Mouse (Mus musculus) megakaryocyte, adult 5-6 weeks (primary cell): ENCODE data around the gene Sez6. TPM values are rescaled to one million over a fixed set of nuclear protein-coding genes. Genes with fewer than 3 reads are reported as not detected.

Source experiments
- ATAC-seq: 2 replicates; pipeline ENCODE4 v1.8.0; 2016; ENCODE audit warnings: mild to moderate bottlenecking, inconsistent platforms; ENCODE audit not compliant: poor library complexity, severe bottlenecking
- total RNA-seq, 2 experiments: library from RNA; stranded (forward) in 1 of 2; stranded (reverse) in 1 of 2; fragments of 153-499, 151-499 nt in 1 of 2; fragments of 221-1000, 200-1000 nt in 1 of 2; gene quantifications; 2 replicates each; pipeline versions ENCODE4 v1.2.3 to v1.2.4; 2015 to 2017

Sez6 gene
- total RNA-seq, 2 experiments from 2014 or later, result not detected

DNA sequence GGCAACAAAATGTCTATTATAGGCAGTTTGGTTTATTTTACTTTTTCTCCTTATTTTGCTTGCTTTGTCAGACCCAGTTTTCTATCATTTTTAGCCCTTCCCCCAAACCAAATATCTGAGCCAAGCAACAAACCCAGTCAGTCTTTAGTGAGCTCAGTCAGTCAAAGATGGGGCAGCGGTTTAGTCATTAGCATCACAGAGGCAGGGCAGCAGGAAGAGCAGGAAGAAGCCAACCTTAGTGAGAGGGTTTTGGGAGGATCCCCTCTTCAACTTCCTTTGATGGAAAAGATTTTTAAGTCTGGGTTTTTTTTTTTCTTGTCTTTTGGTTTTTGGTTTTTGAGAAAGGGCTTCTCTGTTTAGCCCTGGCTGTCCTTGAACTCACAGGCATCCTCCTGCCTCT, 25.9 kb upstream of the Sez6 start:
- no peak for ATAC-seq

GRCm38 (mm10) chr11:77906097-77906687, 24.4 kb upstream of the Sez6 start:
- ATAC-seq, result no peak

GRCm38 (mm10) chr11:77906747-77907174, 23.8 kb upstream of the Sez6 start:
- ATAC-seq, result no peak

GRCm38 (mm10) chr11:77908468-77908867, 22.1 kb upstream of the Sez6 start:
- ATAC-seq, result no peak

DNA sequence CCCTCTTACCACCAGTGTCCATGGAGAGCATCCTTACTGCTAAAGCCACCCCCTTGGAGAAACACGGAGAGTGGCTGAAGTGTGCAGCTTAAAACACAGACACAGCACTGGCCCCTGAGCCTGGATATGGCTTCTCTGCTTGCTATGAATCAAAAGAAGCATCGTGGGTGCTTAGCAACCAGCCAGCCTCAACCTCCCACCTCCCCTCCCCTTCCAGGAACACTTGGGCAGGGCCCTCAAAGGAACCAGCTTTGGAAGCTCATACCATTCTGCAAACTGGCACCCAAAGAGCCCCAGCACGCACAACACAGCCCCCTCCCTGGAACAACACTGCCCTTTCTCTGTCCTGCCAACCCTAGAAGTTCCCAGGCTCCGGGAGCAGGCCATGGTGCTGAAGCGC, 21.2 kb upstream of the Sez6 start:
- ATAC-seq, result no peak

- no peak for ATAC-seq
Observed at GRCm38 (mm10) chr11:77909776-77910175, 20.8 kb upstream of the Sez6 start.

DNA sequence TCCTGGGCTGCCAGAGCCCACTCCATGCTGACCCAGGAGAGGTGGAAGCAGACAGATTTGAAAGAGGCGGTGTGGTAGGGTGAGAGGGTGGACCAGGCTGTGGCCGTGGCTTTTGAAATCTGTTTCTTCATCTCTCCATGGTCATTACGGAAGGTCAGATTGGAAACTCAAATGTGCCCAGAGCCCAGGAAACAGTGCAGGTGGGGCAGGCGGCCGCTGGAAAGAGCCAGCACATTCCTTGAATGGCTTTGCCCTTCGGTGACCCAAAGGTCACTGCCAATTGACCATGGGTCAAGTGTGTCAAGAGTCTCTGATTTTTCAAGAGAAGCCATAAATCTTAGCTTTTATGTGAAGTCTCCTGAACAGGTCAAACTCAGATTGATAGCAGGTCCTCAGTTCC, 17.1 kb upstream of the Sez6 start:
- no peak for ATAC-seq

DNA sequence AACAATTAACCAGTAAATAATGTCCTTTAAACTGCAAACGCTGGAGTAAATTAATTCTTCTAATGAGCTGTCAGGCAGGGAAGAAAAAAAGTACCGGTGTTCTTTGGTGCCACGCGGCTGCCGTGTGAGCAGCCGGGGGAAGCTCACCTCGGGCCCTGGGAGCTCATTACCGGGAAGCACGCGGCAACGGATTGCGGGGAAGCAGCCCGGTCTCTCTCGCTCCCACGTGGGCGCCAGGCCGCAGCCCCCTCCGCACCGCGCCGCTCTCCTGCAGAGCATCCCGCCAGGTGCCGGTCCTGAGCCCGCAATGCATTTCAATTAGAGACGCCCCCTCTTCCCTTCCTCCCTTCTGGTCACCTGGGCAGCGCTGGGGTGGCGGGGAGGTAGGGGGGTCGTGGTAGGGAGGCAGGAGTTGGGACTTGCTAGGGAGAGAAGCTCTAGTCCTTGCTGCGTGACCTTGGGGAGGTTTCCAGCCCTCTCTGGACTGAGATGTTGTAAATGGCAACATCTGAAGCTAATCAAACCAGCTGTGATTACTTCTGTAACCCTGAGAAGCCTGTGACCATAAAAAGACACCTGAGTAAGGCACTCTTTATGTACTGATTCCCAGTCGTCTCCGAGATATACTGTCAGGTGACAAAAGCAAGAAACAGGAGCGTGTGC, 15.9 kb upstream of the Sez6 start:
- ATAC-seq, result no peak

DNA sequence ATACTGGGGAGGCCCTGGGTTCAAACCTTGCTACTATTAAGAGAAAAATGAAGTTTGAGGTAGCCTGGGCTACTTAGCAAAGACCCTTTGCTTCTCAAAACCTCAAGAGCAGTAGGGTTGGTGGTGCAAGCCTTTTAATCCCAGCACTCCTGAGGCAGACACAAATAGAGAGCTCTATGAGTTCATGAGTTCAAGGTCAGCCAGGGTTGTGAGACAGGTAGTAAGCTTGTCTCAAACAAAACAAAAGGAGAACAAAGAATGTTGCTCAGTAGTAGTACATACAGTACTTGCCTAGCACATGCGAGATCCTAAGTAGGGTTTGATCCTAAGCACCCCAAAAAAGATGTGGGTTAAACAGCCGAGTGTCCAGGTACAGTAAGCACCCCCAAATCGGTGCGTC, 13.9 kb upstream of the Sez6 start:
- ATAC-seq, result no peak

DNA sequence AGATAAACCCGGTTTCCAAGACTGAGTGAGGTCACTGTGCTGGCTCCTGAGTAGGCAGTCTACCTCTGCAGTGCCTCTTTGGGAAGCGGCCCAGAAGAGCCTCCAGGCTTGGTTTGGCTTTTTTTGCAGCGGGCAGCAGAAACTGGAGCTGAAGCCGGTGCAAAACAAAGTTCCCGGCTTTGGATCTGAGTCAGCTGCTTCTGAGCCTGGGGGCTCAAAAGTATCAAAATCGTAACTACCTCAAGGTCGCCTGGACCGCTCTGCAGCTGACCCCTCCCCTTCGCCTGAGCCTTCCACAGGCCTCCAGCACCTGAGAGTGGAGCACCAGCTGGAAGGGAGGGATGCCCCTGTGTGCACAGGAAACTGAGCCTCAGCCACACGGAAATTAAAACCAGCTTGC, 13.4 kb upstream of the Sez6 start:
- no peak for ATAC-seq

DNA sequence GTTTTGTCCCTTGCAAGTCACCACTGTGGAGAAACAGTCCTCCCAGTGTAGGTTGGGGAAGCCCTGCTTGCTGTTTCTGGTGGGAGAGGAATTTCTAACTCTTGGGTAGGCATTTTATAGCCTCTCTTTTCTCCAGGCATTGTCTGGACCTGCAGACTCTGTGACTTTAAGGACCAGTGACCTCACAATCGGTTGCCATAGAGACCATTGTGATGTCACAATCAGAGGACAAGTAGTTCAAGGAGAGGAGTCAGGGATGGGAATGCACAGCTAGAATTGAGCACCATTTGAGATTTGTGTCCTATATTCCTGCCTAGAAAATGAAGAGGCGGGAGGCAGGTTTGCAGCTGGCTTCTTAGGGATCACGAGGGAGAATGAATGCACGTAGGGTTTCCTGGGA, 7.3 kb upstream of the Sez6 start:
- no peak for ATAC-seq

GRCm38 (mm10) chr11:77925836-77926657, 4.6 kb upstream of the Sez6 start:
- ATAC-seq, result no peak

DNA sequence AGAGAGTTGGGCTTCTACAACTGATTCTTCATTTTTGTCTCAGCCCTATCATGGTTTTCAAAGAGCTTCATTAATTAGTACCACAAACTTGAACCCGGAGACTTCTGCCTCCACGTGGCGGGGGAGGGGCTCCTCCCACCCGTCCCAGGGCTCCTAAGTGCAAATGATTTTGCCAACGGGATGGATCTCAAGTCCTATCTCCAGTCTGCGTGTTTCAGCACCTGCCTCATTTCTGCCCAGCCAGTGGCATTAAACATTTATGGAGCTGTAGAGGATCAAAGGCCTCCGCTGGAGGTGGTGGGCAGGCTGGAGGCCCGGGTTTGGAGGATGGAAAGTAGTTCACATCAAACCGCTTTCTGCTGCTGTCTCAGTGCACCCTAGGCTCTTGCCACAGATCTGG, 3.9 kb upstream of the Sez6 start:
- no peak for ATAC-seq

DNA sequence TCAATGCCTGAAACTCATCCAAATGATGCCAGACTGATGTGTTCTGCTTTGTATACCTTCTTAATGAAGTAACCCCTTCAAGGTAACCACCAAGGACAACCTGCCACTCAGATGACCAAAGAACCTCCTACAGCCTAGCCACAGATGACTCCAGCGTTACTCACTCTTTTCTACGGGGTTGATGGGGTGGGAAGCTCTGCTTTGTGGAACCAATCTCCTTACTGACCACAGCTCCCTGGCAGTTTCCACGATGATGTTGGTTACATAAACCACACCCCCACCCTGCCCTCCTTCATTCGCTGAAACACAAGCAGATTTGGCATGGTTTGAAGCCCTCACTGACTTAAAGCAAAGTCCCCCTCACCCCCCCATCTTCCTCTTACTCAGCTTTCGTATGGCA, 2.8 kb upstream of the Sez6 start:
- ATAC-seq, result no peak

DNA sequence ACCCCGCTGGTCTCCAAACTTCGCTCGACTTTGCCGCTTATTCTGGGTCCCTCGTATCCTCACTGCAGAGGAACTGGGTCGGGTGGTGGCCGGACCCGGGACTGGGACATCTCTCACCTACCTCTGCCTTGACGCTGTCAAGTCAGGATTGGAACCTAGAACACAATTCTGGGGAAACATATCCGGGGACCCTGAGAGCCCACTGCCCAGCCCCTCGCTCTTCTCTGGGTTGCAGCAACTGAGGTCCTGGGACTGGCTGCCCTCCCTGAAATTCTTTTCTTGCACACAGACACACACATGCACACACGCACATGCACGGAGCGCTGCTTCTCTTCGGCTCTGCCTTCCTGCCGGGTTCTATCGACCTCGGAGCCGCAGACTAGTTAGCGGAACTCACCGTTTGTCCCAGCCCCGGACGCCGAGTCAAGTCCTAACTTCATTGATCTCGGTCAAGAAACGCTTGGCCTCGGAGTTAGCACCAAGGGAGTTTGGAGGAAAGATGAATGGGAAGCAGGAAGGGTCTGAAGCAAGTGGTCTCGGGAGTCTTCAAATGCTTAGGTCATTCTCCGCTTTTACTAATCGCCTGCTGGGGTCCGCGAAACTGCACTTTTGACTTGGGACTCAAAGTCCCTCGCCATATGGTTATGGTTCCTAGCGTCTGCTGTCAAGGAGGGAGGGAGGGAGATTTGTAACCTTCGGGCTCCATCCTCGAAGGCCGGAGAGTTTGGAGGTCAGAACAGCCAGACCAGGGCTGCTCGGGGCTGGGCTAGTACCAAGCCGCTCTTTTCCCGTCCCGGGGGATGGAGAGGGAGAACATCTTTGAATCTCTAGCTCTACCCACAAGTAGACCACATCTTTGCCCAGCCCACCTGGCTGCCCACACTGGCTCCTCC, 1.2 kb downstream of the Sez6 start:
- ATAC-seq, result no peak

GRCm38 (mm10) chr11:77932576-77932975, 2.0 kb downstream of the Sez6 start:
- no peak for ATAC-seq

DNA sequence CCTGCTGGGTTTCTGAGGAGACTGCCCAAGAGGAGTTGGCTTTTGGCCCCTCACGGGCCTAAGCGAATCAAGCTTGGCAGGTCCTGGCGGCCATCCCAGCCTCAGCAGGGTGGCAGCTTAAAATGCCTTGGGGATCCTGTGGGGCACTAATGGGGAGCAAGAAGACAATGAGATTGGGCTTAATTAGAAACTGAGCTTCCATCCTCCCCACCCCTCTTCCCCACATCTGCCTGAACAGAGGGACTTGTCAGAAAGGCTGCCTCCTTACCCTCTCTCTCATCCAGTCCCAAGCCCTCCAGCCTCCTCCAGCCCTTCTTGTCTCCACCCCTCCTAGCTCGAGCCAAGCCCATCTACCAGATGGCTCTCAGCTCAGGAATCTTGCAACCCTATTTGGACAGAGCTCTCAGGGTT, 3.5 kb downstream of the Sez6 start:
- ATAC-seq, result no peak

GRCm38 (mm10) chr11:77934568-77935311, 4.1 kb downstream of the Sez6 start:
- ATAC-seq, result no peak

- ATAC-seq, result no peak
Observed at GRCm38 (mm10) chr11:77936846-77937245, 6.2 kb downstream of the Sez6 start.

GRCm38 (mm10) chr11:77937649-77938410, 7.2 kb downstream of the Sez6 start:
- no peak for ATAC-seq
